Mouse (Mus musculus): Measurements from ENCODE around the gene Btbd9. TPM values are rescaled to one million over a fixed set of nuclear protein-coding genes. Genes with fewer than 3 reads are reported as not detected.
"Not testable (repeated sequence)": the region's sequence is repeated elsewhere in the genome, so short reads cannot be mapped to it uniquely, and the experiment has no call there.

Btbd9 gene
- polyA plus RNA-seq, 1 experiment from 2014 or later = 63.0 TPM

DNA sequence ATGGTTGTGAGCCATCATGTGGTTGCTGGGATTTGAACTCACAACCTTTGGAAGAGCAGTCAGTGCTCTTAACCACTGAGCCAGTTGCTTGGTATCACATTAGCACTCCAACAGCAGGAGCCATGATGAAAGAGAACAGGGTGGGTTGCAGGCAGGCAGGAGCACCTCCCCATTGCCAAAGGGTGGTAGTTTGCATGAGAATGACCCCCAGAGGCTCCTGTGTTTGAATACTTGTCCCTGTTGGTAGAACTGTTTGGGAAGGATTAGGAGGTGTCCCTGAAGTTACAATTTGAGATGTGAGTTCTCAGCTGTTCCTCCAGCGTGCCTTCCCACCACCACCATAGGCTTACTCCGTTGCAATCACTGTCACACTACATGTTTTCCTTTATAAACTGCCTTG is 43.2 kb downstream of the Btbd9 start:
- WGBS = 90% methylated on average over 2 of the region's 2 CpGs
- Histone ChIP-seq H3K4me1 (peaks cover 13% of the 10 kb centered on the region), H3K4me3 (no peak overlapping the region), H3K27me3 (ENCODE audit: low read depth, poor library complexity, severe bottlenecking) (no peaks in the 10 kb centered on the region), H3K9me3 (replicated peaks) (no peaks in the 10 kb centered on the region), H3K27ac (replicated peaks) (no peak overlapping the region), H3K36me3 (no peaks in the 10 kb centered on the region)
- DNase-seq (ENCODE audit: low spot score) = no peak

- DNase-seq (ENCODE audit: low spot score) = no peak
- 76% methylated on average over 4 of the region's 4 CpGs for WGBS
- H3K36me3 ChIP-seq = peaks cover 14% of the 10 kb centered on the region
Measured at GRCm38 (mm10) chr17:30530542-30530940, 45.7 kb downstream of the Btbd9 start.

DNA sequence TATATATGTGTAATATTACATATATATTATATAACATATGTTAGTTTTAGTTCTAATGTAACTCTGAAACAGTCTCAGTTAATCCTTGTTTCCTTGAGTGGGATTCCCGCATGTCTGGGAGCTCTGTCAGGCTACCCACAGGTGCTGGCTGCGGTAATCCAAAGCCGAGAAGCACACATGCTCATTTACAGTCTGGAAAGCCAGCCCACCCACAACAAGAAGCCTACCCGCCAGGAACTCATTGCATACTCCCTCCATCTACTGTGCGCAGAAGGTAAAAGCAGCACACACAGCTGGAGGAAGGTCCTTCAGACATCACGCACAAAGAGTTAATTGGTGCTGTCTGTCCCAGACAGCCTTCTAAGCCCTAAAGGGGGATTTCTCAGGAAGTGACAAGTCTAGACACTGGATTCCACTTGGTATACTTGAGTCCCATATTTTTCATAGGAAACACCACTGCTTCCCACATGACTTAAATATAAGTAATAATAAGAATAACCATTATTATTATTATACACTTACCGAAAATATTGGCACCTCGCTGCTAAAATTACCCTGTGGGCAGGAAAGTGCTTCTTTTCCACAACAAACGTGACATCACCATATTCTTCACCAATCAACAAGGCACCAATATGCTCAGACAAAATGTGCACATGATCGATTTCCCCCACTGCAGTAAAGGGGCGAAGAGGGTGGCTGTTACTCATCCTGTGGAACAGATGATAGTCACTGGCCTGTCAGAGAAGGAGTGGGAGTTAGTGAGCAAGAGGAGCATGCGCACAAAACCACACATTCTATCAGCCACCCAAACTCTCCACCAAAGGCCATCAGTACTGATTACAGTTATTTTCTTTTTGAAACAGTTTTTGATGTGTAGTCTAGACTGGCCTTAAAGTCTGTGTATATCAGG is 46.4 kb downstream of the Btbd9 start:
- H3K27ac ChIP-seq (replicated peaks) = no peak overlapping the region
- no peaks in the 10 kb centered on the region for H3K4me1 ChIP-seq
- no peak for DNase-seq (ENCODE audit: low spot score)
- H3K27me3 ChIP-seq (ENCODE audit: low read depth, poor library complexity, severe bottlenecking) = no peaks in the 10 kb centered on the region
- 91% methylated on average over 12 of the region's 12 CpGs for WGBS
- H3K36me3 ChIP-seq = peaks cover 15% of the 10 kb centered on the region
- H3K4me3 ChIP-seq = no peak overlapping the region
- no peaks in the 10 kb centered on the region for H3K9me3 ChIP-seq (replicated peaks)

More at GRCm38 (mm10) chr17:30530542-30530940, 45.7 kb downstream of the Btbd9 start:
- Histone ChIP-seq H3K27ac (replicated peaks) (no peak overlapping the region), H3K9me3 (replicated peaks) (no peaks in the 10 kb centered on the region), H3K27me3 (ENCODE audit: low read depth, poor library complexity, severe bottlenecking) (no peaks in the 10 kb centered on the region), H3K4me1 (no peaks in the 10 kb centered on the region), H3K4me3 (no peak overlapping the region)

- H3K9me3 ChIP-seq (replicated peaks) = no peaks in the 10 kb centered on the region
- no peak for DNase-seq (ENCODE audit: low spot score)
- H3K4me3 ChIP-seq = no peak overlapping the region
- H3K36me3 ChIP-seq = peaks cover 33% of the 10 kb centered on the region
- H3K4me1 ChIP-seq = no peaks in the 10 kb centered on the region
- H3K27me3 ChIP-seq (ENCODE audit: low read depth, poor library complexity, severe bottlenecking) = no peaks in the 10 kb centered on the region
- WGBS = 78% methylated on average over 6 of the region's 6 CpGs
- H3K27ac ChIP-seq (replicated peaks) = no peak overlapping the region
Measured at GRCm38 (mm10) chr17:30525405-30526295, 50.6 kb downstream of the Btbd9 start.

- Histone ChIP-seq H3K4me3 (no peak overlapping the region), H3K27me3 (ENCODE audit: low read depth, poor library complexity, severe bottlenecking) (no peaks in the 10 kb centered on the region), H3K36me3 (peaks cover 33% of the 10 kb centered on the region), H3K27ac (replicated peaks) (no peak overlapping the region), H3K9me3 (replicated peaks) (no peaks in the 10 kb centered on the region), H3K4me1 (no peaks in the 10 kb centered on the region)
- no peak for DNase-seq (ENCODE audit: low spot score)
- 87% methylated on average over 7 of the region's 7 CpGs for WGBS
Measured at GRCm38 (mm10) chr17:30524451-30524850, 51.8 kb downstream of the Btbd9 start.

GRCm38 (mm10) chr17:30523783-30524182 is 52.5 kb downstream of the Btbd9 start:
- Histone ChIP-seq H3K27me3 (ENCODE audit: low read depth, poor library complexity, severe bottlenecking) (no peaks in the 10 kb centered on the region), H3K4me1 (no peaks in the 10 kb centered on the region), H3K9me3 (replicated peaks) (no peaks in the 10 kb centered on the region), H3K36me3 (peaks cover 33% of the 10 kb centered on the region), H3K27ac (replicated peaks) (no peak overlapping the region), H3K4me3 (no peak overlapping the region)
- no peak for DNase-seq (ENCODE audit: low spot score)
- 84% methylated on average over 2 of the region's 2 CpGs for WGBS

GRCm38 (mm10) chr17:30522406-30523078 is 53.7 kb downstream of the Btbd9 start:
- Histone ChIP-seq H3K27me3 (ENCODE audit: low read depth, poor library complexity, severe bottlenecking) (no peaks in the 10 kb centered on the region), H3K9me3 (replicated peaks) (no peaks in the 10 kb centered on the region), H3K4me3 (no peak overlapping the region), H3K27ac (replicated peaks) (no peak overlapping the region), H3K36me3 (peaks cover 31% of the 10 kb centered on the region), H3K4me1 (no peaks in the 10 kb centered on the region)
- DNase-seq (ENCODE audit: low spot score) = no peak
- WGBS = 95% methylated on average over 9 of the region's 9 CpGs

DNA sequence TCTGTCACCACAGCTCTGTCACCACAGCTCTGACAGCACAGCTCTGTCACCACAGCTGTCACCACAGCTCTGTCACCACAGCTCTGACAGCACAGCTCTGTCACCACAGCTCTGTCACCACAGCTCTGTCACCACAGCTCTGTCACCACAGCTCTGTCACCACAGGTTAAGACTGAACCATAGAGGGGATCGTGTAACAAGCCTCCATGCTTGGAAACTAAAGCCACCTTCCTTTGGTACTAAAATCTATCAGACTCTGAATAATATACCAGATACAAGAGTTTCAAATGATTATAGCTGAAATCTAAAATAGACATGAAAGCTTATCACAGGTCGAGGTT is 57.1 kb downstream of the Btbd9 start:
- H3K27me3 ChIP-seq (ENCODE audit: low read depth, poor library complexity, severe bottlenecking); H3K4me3 ChIP-seq: not testable (repeated sequence)
- 82% methylated on average over 2 of the region's 2 CpGs for WGBS

DNA sequence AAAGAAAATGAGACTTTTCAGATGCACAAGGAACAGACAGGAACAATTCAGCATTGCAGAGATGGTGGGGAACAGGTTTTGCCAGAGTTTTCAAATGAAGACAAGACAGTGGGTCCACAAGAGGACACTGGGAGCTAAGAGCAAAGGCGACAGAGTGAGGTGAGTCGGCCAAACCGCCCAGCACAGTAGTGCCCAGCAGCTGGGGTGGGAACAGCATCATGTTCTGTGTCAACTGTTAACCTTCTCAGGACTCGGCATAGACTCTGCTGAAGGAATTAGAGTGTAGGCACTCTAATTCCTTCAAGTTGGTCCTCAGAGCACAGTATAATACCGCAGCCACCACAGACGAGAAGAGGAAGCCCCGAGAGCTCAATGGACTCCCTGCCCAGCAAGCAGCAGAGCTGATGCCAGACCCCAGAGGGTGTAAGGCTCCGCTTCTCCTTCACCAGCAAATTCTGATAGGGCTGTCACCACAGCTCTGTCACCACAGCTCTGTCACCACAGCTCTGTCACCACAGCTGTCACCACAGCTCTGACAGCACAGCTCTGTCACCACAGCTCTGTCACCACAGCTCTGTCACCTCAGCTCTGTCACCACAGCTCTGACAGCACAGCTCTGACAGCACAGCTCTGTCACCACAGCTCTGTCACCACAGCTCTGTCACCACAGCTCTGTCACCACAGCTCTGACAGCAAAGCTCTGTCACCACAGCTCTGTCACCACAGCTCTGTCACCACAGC is 57.7 kb downstream of the Btbd9 start:
- no peak for DNase-seq (ENCODE audit: low spot score)
- H3K36me3 ChIP-seq = peaks cover 32% of the 10 kb centered on the region
- H3K4me3 ChIP-seq = no peak overlapping the region
- H3K4me1 ChIP-seq = no peaks in the 10 kb centered on the region
- WGBS = 80% methylated on average over 8 of the region's 8 CpGs
- H3K27me3 ChIP-seq (ENCODE audit: low read depth, poor library complexity, severe bottlenecking) = no peaks in the 10 kb centered on the region
- no peaks in the 10 kb centered on the region for H3K9me3 ChIP-seq (replicated peaks)
- H3K27ac ChIP-seq (replicated peaks) = no peak overlapping the region

More for the DNA sequence above, 57.1 kb downstream of the Btbd9 start:
- not testable (repeated sequence) for DNase-seq (ENCODE audit: low spot score); H3K27ac ChIP-seq (replicated peaks); H3K4me1 ChIP-seq; H3K9me3 ChIP-seq (replicated peaks)
- peaks cover 37% of the 10 kb centered on the region for H3K36me3 ChIP-seq

DNA sequence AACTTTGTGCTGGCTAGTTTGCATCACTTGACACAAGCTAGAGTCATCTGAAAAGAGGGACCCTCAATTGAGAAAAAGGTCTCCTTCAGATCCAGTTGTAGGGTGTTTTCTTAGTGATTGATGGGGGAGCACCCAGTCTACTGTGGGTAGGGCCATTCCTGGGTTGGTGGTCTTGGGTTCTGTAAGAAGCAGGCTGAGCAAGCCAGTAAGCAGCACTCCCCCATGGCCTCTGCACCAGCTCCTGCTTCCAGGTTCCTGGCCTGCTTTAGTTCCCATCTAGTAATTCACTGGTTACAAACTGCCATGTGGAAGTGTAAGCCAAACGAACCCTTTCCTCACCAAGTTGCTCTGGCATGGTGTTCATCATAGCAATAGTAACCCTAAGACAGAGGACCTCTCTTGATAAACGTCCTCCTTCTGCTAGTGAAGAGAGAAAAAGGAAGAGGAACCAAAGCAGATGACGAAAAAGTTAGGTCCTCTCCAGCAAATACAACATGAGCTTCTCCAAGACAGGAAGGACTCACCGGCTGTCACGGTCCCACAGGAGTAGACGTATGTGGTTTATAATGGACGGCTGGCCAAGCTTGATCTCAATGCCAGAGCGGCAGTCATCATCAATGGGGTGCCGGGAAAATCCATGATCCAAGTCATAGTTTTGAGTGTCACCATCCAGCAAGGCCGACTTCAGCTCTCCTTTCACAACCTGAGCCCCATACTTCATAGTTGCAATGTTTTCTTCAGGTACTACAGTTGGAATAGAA is 59.5 kb downstream of the Btbd9 start:
- Histone ChIP-seq H3K4me3 (no peak overlapping the region), H3K9me3 (replicated peaks) (no peaks in the 10 kb centered on the region), H3K36me3 (peaks cover 19% of the 10 kb centered on the region), H3K27ac (replicated peaks) (no peak overlapping the region), H3K27me3 (ENCODE audit: low read depth, poor library complexity, severe bottlenecking) (no peaks in the 10 kb centered on the region), H3K4me1 (peaks cover 2% of the 10 kb centered on the region; the same call in 1 of the 2 replicates)
- no peak for DNase-seq (ENCODE audit: low spot score)
- 92% methylated on average over 10 of the region's 10 CpGs for WGBS

- Histone ChIP-seq H3K4me1 (peaks cover 3% of the 10 kb centered on the region; the same call in 1 of the 2 replicates), H3K4me3 (no peak overlapping the region), H3K36me3 (peaks cover 19% of the 10 kb centered on the region), H3K27me3 (ENCODE audit: low read depth, poor library complexity, severe bottlenecking) (no peaks in the 10 kb centered on the region), H3K9me3 (replicated peaks) (no peaks in the 10 kb centered on the region), H3K27ac (replicated peaks) (no peak overlapping the region)
- DNase-seq (ENCODE audit: low spot score) = no peak
- 91% methylated on average over 8 of the region's 8 CpGs for WGBS
Measured at GRCm38 (mm10) chr17:30515401-30515800, 60.9 kb downstream of the Btbd9 start.
